Mouse (Mus musculus) neural tube, embryonic 13.5 days (tissue): ENCODE measurements around the gene Krtap19-9b. TPM values are rescaled to one million over a fixed set of nuclear protein-coding genes. Genes with fewer than 3 reads are reported as not detected.

Source experiments
- ATAC-seq: fragments of 200-750 bp; cut with Nextera tagmentation; 2 replicates; pipeline ENCODE4 v1.8.0; 2017; ENCODE audit warnings: low read depth, mild to moderate bottlenecking, moderate TSS enrichment, moderate library complexity
- H3K27ac ChIP-seq: fragments of 300-500 bp; sonication (generic); replicated peaks from 2 replicates; pipeline ENCODE4 v1.5.1; 2015; ENCODE audit warnings: moderate library complexity, mild to moderate bottlenecking, inconsistent platforms
- H3K27me3 ChIP-seq: fragments of 300-500 bp; sonication (generic); 2 replicates; pipeline ENCODE4 v1.6.1; 2015; ENCODE audit warnings: mild to moderate bottlenecking, inconsistent platforms
- H3K36me3 ChIP-seq: fragments of 300-500 bp; sonication (generic); 2 replicates; pipeline ENCODE4 v1.6.1; 2015; ENCODE audit warnings: mild to moderate bottlenecking, inconsistent platforms
- H3K4me1 ChIP-seq: fragments of 300-500 bp; sonication (generic); replicated peaks from 2 replicates; pipeline ENCODE4 v1.6.1; 2015; ENCODE audit warnings: inconsistent platforms
- H3K4me2 ChIP-seq: fragments of 300-500 bp; sonication (generic); 2 replicates; pipeline ENCODE4 v1.6.1; 2015; ENCODE audit warnings: inconsistent platforms, mild to moderate bottlenecking, moderate library complexity
- H3K4me3 ChIP-seq: fragments of 300-500 bp; sonication (generic); 2 replicates; pipeline ENCODE4 v1.5.1; 2015; ENCODE audit warnings: mild to moderate bottlenecking, inconsistent platforms
- H3K9ac ChIP-seq: fragments of 300-500 bp; sonication (generic); 2 replicates; pipeline ENCODE4 v1.6.1; 2015; ENCODE audit warnings: moderate library complexity, mild to moderate bottlenecking, inconsistent platforms
- H3K9me3 ChIP-seq: fragments of 300-500 bp; sonication (generic); 2 replicates; pipeline ENCODE4 v1.6.1; 2016; ENCODE audit warnings: inconsistent platforms
- WGBS: fragments of 180-500 bp; shearing (Covaris S2); methylation state at CpG from one replicate; pipeline ENCODE4 v1.1.7; 2015; 5-methylcytosine and 5-hydroxymethylcytosine counted together
- polyA plus RNA-seq: library from polyadenylated mRNA; unstranded; fragments of >200 nt; fragmentation: Nextera tagmentation; extraction: Ambion mirVana; gene quantifications from 2 replicates; pipeline ENCODE4 v1.2.1, GENCODE M21; 2015

The Krtap19-9b gene
- polyA plus RNA-seq: not detected in 2 replicates

DNA sequence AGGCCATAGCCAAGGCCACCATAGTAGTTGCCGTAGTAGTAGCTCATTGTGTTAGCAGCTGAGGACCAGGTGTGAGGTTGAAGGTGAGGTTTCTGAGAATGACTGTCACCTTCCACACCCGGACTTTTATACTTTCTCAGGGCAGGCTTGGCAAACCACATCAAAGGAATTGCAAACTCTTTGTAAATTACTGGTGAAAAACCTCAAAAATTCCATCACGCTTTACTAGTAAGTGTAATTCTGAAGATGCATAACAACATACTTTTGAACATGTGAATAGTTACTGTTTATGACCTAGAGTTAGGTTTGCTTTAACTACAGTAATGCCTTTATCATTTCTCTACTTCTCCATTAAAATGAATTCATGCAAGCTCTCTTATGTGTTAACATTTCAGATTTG, at the start of gene Krtap19-9b:
Gene Krtap19-9b (minus strand): TSS at position 101 of the 400 bp plus-strand sequence.
- ATAC-seq: no peak
- no peaks in the 10 kb centered on the region for H3K4me1 ChIP-seq
- no peaks in the 10 kb centered on the region for H3K27me3 ChIP-seq
- no peak within 1 kb of the TSS for H3K9ac ChIP-seq
- no peak within 1 kb of the TSS for H3K4me2 ChIP-seq
- no peak within 1 kb of the TSS for H3K27ac ChIP-seq
- H3K9me3 ChIP-seq: no peaks in the 10 kb centered on the region
- no peak within 1 kb of the TSS for H3K4me3 ChIP-seq
- WGBS: 93% methylated on average over 3 of the region's 3 CpGs
- H3K36me3 ChIP-seq: no peaks in the 10 kb centered on the region

GRCm38 (mm10) chr16:88962773-88963172, 30.7 kb upstream of the Krtap19-9b start, which contains the start of gene Krtap16-3:
TSS of gene Krtap16-3 (minus strand) at chr16:88962873.
- no peak within 1 kb of the TSS for H3K4me3 ChIP-seq
- H3K27ac ChIP-seq: no peak within 1 kb of the TSS
- H3K9ac ChIP-seq: no peak within 1 kb of the TSS
- WGBS: 88% methylated on average over 7 of the region's 7 CpGs
- no peak for ATAC-seq
- H3K4me2 ChIP-seq: no peak within 1 kb of the TSS
- H3K9me3 ChIP-seq: no peaks in the 10 kb centered on the region
- H3K27me3 ChIP-seq: no peaks in the 10 kb centered on the region
- H3K36me3 ChIP-seq: no peaks in the 10 kb centered on the region
- no peaks in the 10 kb centered on the region for H3K4me1 ChIP-seq

- Histone ChIP-seq H3K9me3 (no peaks in the 10 kb centered on the region), H3K4me2 (no peak overlapping the region), H3K27me3 (no peaks in the 10 kb centered on the region), H3K9ac (no peak overlapping the region), H3K36me3 (no peaks in the 10 kb centered on the region), H3K4me3 (no peak overlapping the region), H3K27ac (no peak overlapping the region), H3K4me1 (no peaks in the 10 kb centered on the region)
- 85% methylated on average over 6 of the region's 6 CpGs for WGBS
- no peak for ATAC-seq
Observed at GRCm38 (mm10) chr16:88941106-88941505, 9.0 kb upstream of the Krtap19-9b start.

DNA sequence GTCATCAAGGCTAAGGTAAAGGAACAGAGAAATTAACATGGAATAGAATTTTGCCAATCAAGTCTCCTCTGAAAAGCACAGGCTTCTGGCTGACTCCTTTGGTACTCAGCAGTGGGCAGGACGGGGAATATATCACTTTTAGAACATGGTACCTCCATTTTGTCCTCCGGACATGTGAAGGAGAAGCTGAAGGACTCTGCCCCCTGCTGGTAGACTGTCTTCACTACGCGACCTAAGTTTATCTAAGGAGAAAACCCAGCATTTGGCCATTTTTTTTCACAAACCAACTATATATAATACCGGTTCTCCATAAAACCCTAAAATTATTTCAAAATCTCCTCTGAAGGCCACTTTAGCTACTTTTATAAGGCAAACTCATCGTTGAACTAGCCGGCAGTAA, 6.2 kb upstream of the Krtap19-9b start:
- Histone ChIP-seq H3K27me3 (no peaks in the 10 kb centered on the region), H3K4me1 (no peaks in the 10 kb centered on the region), H3K27ac (no peak overlapping the region), H3K9ac (no peak overlapping the region), H3K9me3 (no peaks in the 10 kb centered on the region), H3K4me3 (no peak overlapping the region), H3K4me2 (no peak overlapping the region), H3K36me3 (no peaks in the 10 kb centered on the region)
- ATAC-seq: no peak
- WGBS: 75% methylated on average over 7 of the region's 7 CpGs

GRCm38 (mm10) chr16:88896357-88896756, 35.7 kb downstream of the Krtap19-9b start, which contains the start of gene Krtap19-5:
TSS of gene Krtap19-5 (minus strand) at chr16:88896457.
- no peaks in the 10 kb centered on the region for H3K36me3 ChIP-seq

GRCm38 (mm10) chr16:88886870-88887269, 45.2 kb downstream of the Krtap19-9b start:
- Histone ChIP-seq H3K4me1 (no peaks in the 10 kb centered on the region), H3K4me3 (no peak overlapping the region), H3K36me3 (no peaks in the 10 kb centered on the region), H3K9ac (no peak overlapping the region), H3K9me3 (no peaks in the 10 kb centered on the region), H3K27me3 (no peaks in the 10 kb centered on the region), H3K27ac (no peak overlapping the region), H3K4me2 (no peak overlapping the region)
- WGBS: 91% methylated on average over 6 of the region's 6 CpGs
- no peak for ATAC-seq

More at GRCm38 (mm10) chr16:88896357-88896756, 35.7 kb downstream of the Krtap19-9b start, which contains the start of gene Krtap19-5:
- no peak for ATAC-seq
- no peak within 1 kb of the TSS for H3K9ac ChIP-seq
- no peak within 1 kb of the TSS for H3K4me2 ChIP-seq
- 92% methylated on average over 6 of the region's 6 CpGs for WGBS
- H3K4me3 ChIP-seq: no peak within 1 kb of the TSS
- H3K27ac ChIP-seq: no peak within 1 kb of the TSS
- no peaks in the 10 kb centered on the region for H3K9me3 ChIP-seq
- H3K27me3 ChIP-seq: no peaks in the 10 kb centered on the region
- H3K4me1 ChIP-seq: no peaks in the 10 kb centered on the region

GRCm38 (mm10) chr16:88884989-88885388, 47.1 kb downstream of the Krtap19-9b start, which contains the start of gene Krtap19-4:
TSS of gene Krtap19-4 (minus strand) at chr16:88885089.
- 92% methylated on average over 5 of the region's 5 CpGs for WGBS
- Histone ChIP-seq H3K4me1 (no peaks in the 10 kb centered on the region), H3K4me2 (no peak within 1 kb of the TSS), H3K27me3 (no peaks in the 10 kb centered on the region), H3K36me3 (no peaks in the 10 kb centered on the region), H3K9me3 (no peaks in the 10 kb centered on the region), H3K9ac (no peak within 1 kb of the TSS), H3K4me3 (no peak within 1 kb of the TSS), H3K27ac (no peak within 1 kb of the TSS)
- no peak for ATAC-seq

Other genes starting within 250 kb of the Krtap19-9b start
- gene 2310061N02Rik, start 224.3 kb downstream of the Krtap19-9b start, polyA plus RNA-seq: not detected in 2 replicates
- not detected in 2 replicates for gene Krtap13-1, start 203.4 kb downstream of the Krtap19-9b start, polyA plus RNA-seq
- gene Krtap13, start 180.6 kb downstream of the Krtap19-9b start, polyA plus RNA-seq: not detected in 2 replicates
- gene 2310034C09Rik, start 173.4 kb downstream of the Krtap19-9b start, polyA plus RNA-seq: not detected in 2 replicates
- not detected in 2 replicates for gene 2310057N15Rik, start 158.1 kb downstream of the Krtap19-9b start, polyA plus RNA-seq
- not detected in 2 replicates for gene Gm5965, start 154.4 kb downstream of the Krtap19-9b start, polyA plus RNA-seq
- not detected in 2 replicates for gene Gm20741, start 120.0 kb downstream of the Krtap19-9b start, polyA plus RNA-seq
- gene Krtap15, start 112.0 kb downstream of the Krtap19-9b start, polyA plus RNA-seq: not detected in 2 replicates
- not detected in 2 replicates for gene Krtap14, start 106.1 kb downstream of the Krtap19-9b start, polyA plus RNA-seq
- not detected in 2 replicates for gene Krtap19-1, start 62.9 kb downstream of the Krtap19-9b start, polyA plus RNA-seq
- not detected in 2 replicates for gene Krtap19-2, start 58.0 kb downstream of the Krtap19-9b start, polyA plus RNA-seq
- not detected in 2 replicates for gene Krtap19-3, start 54.2 kb downstream of the Krtap19-9b start, polyA plus RNA-seq
- gene Krtap19-4, start 47.2 kb downstream of the Krtap19-9b start, polyA plus RNA-seq: not detected in 2 replicates
- not detected in 2 replicates for gene Krtap19-5, start 35.8 kb downstream of the Krtap19-9b start, polyA plus RNA-seq
- gene Krtap16-3, start 30.6 kb upstream of the Krtap19-9b start, polyA plus RNA-seq: not detected in 2 replicates
- gene Krtap22-2, start 78.5 kb upstream of the Krtap19-9b start, polyA plus RNA-seq: not detected in 2 replicates
- not detected in 2 replicates for gene Gm10229, start 83.0 kb upstream of the Krtap19-9b start, polyA plus RNA-seq
- not detected in 2 replicates for gene Krtap6-1, start 99.4 kb upstream of the Krtap19-9b start, polyA plus RNA-seq
- not detected in 2 replicates for gene Gm10228, start 109.2 kb upstream of the Krtap19-9b start, polyA plus RNA-seq
- gene Krtap6-5, start 115.6 kb upstream of the Krtap19-9b start, polyA plus RNA-seq: not detected in 2 replicates
- gene 1110025L11Rik, start 131.7 kb upstream of the Krtap19-9b start, polyA plus RNA-seq: not detected in 2 replicates
- not detected in 2 replicates for gene Krtap6-3, start 151.8 kb upstream of the Krtap19-9b start, polyA plus RNA-seq
- not detected in 2 replicates for gene Gm6358, start 208.6 kb upstream of the Krtap19-9b start, polyA plus RNA-seq
- not detected in 2 replicates for gene Gm10061, start 218.8 kb upstream of the Krtap19-9b start, polyA plus RNA-seq
- gene Gm9789, start 225.7 kb upstream of the Krtap19-9b start, polyA plus RNA-seq: not detected in 2 replicates
- not detected in 2 replicates for gene Gm7735, start 237.2 kb upstream of the Krtap19-9b start, polyA plus RNA-seq
- gene 1110057P08Rik, start 242.5 kb upstream of the Krtap19-9b start, polyA plus RNA-seq: not detected in 2 replicates